Mouse (Mus musculus) lung, embryonic 15.5 days (tissue): Measurements from ENCODE around the gene Kif2a. TPM values are rescaled to one million over a fixed set of nuclear protein-coding genes. Genes with fewer than 3 reads are reported as not detected.

Source experiments
- ATAC-seq: fragments of 200-750 bp; cut with Nextera tagmentation; 2 replicates; pipeline ENCODE4 v1.8.0; 2017; ENCODE audit warnings: moderate number of reproducible peaks, borderline replicate concordance; ENCODE audit not compliant: low FRiP score, low TSS enrichment; ENCODE audit errors: extremely low read depth
- H3K27ac ChIP-seq: fragments of 300-500 bp; sonication (generic); 2 replicates; pipeline ENCODE4 v1.5.1; 2015; ENCODE audit warnings: moderate library complexity, mild to moderate bottlenecking, inconsistent platforms
- H3K27me3 ChIP-seq: fragments of 300-500 bp; sonication (generic); 2 replicates; pipeline ENCODE4 v1.6.1; 2015; ENCODE audit warnings: inconsistent platforms
- H3K36me3 ChIP-seq: fragments of 300-500 bp; sonication (generic); 2 replicates; pipeline ENCODE4 v1.6.1; 2015; ENCODE audit warnings: inconsistent platforms
- H3K4me1 ChIP-seq: fragments of 300-500 bp; sonication (generic); 2 replicates; pipeline ENCODE4 v1.6.1; 2015; ENCODE audit warnings: inconsistent platforms
- H3K4me2 ChIP-seq: fragments of 300-500 bp; sonication (generic); 2 replicates; pipeline ENCODE4 v1.6.1; 2015; ENCODE audit warnings: inconsistent platforms, mild to moderate bottlenecking, moderate library complexity
- H3K4me3 ChIP-seq: fragments of 300-500 bp; sonication (generic); 2 replicates; pipeline ENCODE4 v1.5.1; 2015; ENCODE audit warnings: mild to moderate bottlenecking, inconsistent platforms
- H3K9ac ChIP-seq: fragments of 300-500 bp; sonication (generic); 2 replicates; pipeline ENCODE4 v1.6.1; 2015; ENCODE audit warnings: inconsistent platforms
- H3K9me3 ChIP-seq: fragments of 300-500 bp; sonication (generic); 2 replicates; pipeline ENCODE4 v1.6.1; 2016; ENCODE audit warnings: inconsistent platforms
- WGBS: fragments of 180-500 bp; shearing (Covaris S2); methylation state at CpG from one replicate; pipeline ENCODE4 v1.1.7; 2015; 5-methylcytosine and 5-hydroxymethylcytosine counted together
- polyA plus RNA-seq: library from polyadenylated mRNA; unstranded; fragments of >200 nt; fragmentation: Nextera tagmentation; extraction: Ambion mirVana; gene quantifications from 2 replicates; pipeline ENCODE4 v1.2.1, GENCODE M21; 2015

The Kif2a gene
- polyA plus RNA-seq, 1 experiment from 2014 or later, result 23.3 TPM

GRCm38 (mm10) chr13:107042551-107042950 is 20.6 kb upstream of the Kif2a start:
- no peaks in the 10 kb centered on the region for H3K36me3 ChIP-seq
- no peak overlapping the region for H3K9ac ChIP-seq
- no peaks in the 10 kb centered on the region for H3K9me3 ChIP-seq
- WGBS, result 81% methylated on average over 6 of the region's 6 CpGs
- no peak overlapping the region for H3K27ac ChIP-seq
- no peaks in the 10 kb centered on the region for H3K27me3 ChIP-seq
- no peak overlapping the region for H3K4me3 ChIP-seq
- H3K4me1 ChIP-seq, result peaks cover 4% of the 10 kb centered on the region; the same call in 1 of the 2 replicates
- no peak for ATAC-seq
- no peak overlapping the region for H3K4me2 ChIP-seq

- no peak for ATAC-seq
- Histone ChIP-seq H3K4me2 (no peak overlapping the region), H3K4me1 (peaks cover 4% of the 10 kb centered on the region; the same call in 1 of the 2 replicates), H3K27me3 (no peaks in the 10 kb centered on the region), H3K36me3 (no peaks in the 10 kb centered on the region), H3K9me3 (no peaks in the 10 kb centered on the region), H3K4me3 (no peak overlapping the region), H3K9ac (no peak overlapping the region), H3K27ac (no peak overlapping the region)
- WGBS, result 63% methylated on average over 4 of the region's 4 CpGs
Measured at GRCm38 (mm10) chr13:107039493-107039892, 17.6 kb upstream of the Kif2a start.

DNA sequence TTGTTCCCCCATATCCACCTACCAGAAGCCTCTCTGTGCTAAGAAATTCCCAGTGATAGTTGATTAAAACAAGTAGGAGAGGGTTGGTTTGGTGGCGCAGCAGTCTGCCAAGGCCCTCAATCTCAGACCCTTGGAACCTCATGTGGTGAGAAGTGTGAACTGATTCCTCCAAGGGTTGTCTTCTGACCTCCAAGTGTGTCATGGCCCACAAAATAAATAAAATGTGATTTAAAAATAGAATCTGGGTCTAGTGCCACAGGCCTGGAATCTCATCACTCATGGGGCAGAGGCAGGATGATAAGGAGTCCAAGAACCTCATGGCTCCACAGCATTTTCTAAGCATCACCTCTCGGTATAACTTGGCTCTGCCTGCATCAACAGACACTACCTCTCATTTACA is 16.4 kb upstream of the Kif2a start:
- Histone ChIP-seq H3K27ac (no peak overlapping the region), H3K4me3 (no peak overlapping the region), H3K4me1 (no peaks in the 10 kb centered on the region), H3K9me3 (no peaks in the 10 kb centered on the region), H3K4me2 (no peak overlapping the region), H3K36me3 (no peaks in the 10 kb centered on the region), H3K27me3 (no peaks in the 10 kb centered on the region), H3K9ac (no peak overlapping the region)
- WGBS, result 50% methylated on average over 2 of the region's 2 CpGs
- ATAC-seq, result no peak

GRCm38 (mm10) chr13:107035511-107036113 is 13.7 kb upstream of the Kif2a start:
- Histone ChIP-seq H3K36me3 (no peaks in the 10 kb centered on the region), H3K4me2 (no peak overlapping the region), H3K4me1 (no peaks in the 10 kb centered on the region), H3K9me3 (no peaks in the 10 kb centered on the region), H3K27me3 (no peaks in the 10 kb centered on the region), H3K4me3 (no peak overlapping the region), H3K27ac (no peak overlapping the region), H3K9ac (no peak overlapping the region)
- WGBS, result 58% methylated on average over 3 of the region's 3 CpGs
- no peak for ATAC-seq

DNA sequence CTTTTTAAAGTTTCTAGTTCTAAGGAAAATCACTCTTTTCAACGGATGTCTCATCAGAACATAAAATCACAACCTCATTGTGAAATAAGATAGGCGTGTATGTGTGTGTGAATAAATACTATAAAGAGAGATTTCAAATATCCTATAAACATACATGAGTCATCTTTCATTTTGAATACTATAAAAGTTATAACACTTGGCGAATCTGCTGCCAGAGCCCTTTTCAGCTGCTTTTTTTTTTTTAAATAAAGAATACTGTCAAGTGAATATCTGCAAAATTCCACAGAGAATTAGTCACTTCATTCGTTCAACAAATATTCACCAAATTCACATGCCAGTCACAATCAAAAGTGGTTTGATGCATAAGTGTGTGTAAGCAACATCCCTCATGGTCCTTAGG is 13.2 kb upstream of the Kif2a start:
- no peaks in the 10 kb centered on the region for H3K27me3 ChIP-seq
- no peak overlapping the region for H3K4me3 ChIP-seq
- no peak overlapping the region for H3K27ac ChIP-seq
- H3K36me3 ChIP-seq, result no peaks in the 10 kb centered on the region
- ATAC-seq, result no peak
- no peaks in the 10 kb centered on the region for H3K4me1 ChIP-seq
- no peak overlapping the region for H3K9ac ChIP-seq
- no peak overlapping the region for H3K4me2 ChIP-seq
- H3K9me3 ChIP-seq, result no peaks in the 10 kb centered on the region
- 71% methylated on average over 4 of the region's 4 CpGs for WGBS

GRCm38 (mm10) chr13:107034028-107034920 is 12.3 kb upstream of the Kif2a start:
- H3K4me2 ChIP-seq, result no peak overlapping the region
- ATAC-seq, result no peak
- no peak overlapping the region for H3K27ac ChIP-seq
- no peaks in the 10 kb centered on the region for H3K36me3 ChIP-seq
- H3K9ac ChIP-seq, result no peak overlapping the region
- no peak overlapping the region for H3K4me3 ChIP-seq
- 45% methylated on average over 1 of the region's 1 CpGs for WGBS
- no peaks in the 10 kb centered on the region for H3K4me1 ChIP-seq
- H3K27me3 ChIP-seq, result no peaks in the 10 kb centered on the region
- no peaks in the 10 kb centered on the region for H3K9me3 ChIP-seq

DNA sequence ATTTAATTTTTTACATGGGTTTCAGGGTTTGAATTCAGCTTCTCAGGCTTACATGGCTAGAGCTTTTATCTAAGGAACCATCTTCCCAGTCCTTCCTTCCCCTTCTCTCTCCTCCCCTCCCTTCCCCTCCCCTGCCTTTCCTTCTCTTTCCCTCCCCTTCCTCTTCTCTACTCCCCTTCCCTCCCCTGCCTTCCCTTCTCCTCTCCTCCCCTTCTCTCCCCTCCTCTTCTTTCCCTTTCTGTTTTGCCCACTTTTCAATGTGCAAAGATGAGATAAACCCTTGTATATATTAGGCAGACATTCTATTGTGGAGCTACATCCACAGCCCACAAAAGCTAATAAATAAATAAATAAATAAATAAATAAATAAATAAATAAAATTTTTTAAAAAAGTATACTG is 9.3 kb upstream of the Kif2a start:
- no peak overlapping the region for H3K4me2 ChIP-seq
- H3K27me3 ChIP-seq, result no peaks in the 10 kb centered on the region
- H3K4me1 ChIP-seq, result no peaks in the 10 kb centered on the region
- no peaks in the 10 kb centered on the region for H3K9me3 ChIP-seq
- no peak overlapping the region for H3K27ac ChIP-seq
- no peak overlapping the region for H3K4me3 ChIP-seq
- no peak overlapping the region for H3K9ac ChIP-seq
- no peaks in the 10 kb centered on the region for H3K36me3 ChIP-seq
- ATAC-seq, result no peak

GRCm38 (mm10) chr13:107027218-107027617 is 5.3 kb upstream of the Kif2a start:
- no peak overlapping the region for H3K4me2 ChIP-seq
- H3K9me3 ChIP-seq, result no peaks in the 10 kb centered on the region
- 0 out of 2 replicates have a peak, but pooled peaks cover 4% of the 10 kb centered on the region for H3K4me1 ChIP-seq
- H3K27ac ChIP-seq, result no peak overlapping the region
- H3K4me3 ChIP-seq, result no peak overlapping the region
- no peaks in the 10 kb centered on the region for H3K36me3 ChIP-seq
- no peak for ATAC-seq
- 84% methylated on average over 4 of the region's 4 CpGs for WGBS
- no peaks in the 10 kb centered on the region for H3K27me3 ChIP-seq
- no peak overlapping the region for H3K9ac ChIP-seq

- no peak overlapping the region for H3K9ac ChIP-seq
- H3K27me3 ChIP-seq, result no peaks in the 10 kb centered on the region
- H3K4me1 ChIP-seq, result 0 out of 2 replicates have a peak, but pooled peaks cover 4% of the 10 kb centered on the region
- H3K4me2 ChIP-seq, result no peak overlapping the region
- no peaks in the 10 kb centered on the region for H3K36me3 ChIP-seq
- WGBS, result 57% methylated on average over 3 of the region's 3 CpGs
- no peak overlapping the region for H3K4me3 ChIP-seq
- H3K9me3 ChIP-seq, result no peaks in the 10 kb centered on the region
- no peak overlapping the region for H3K27ac ChIP-seq
- no peak for ATAC-seq
Measured at GRCm38 (mm10) chr13:107025663-107026062, 3.7 kb upstream of the Kif2a start.

- Histone ChIP-seq H3K4me2 (peak overlapping the region; percentile 63), H3K27ac (peak overlapping the region; percentile 94), H3K9ac (peak overlapping the region; percentile 94), H3K4me3 (peak overlapping the region; percentile 97), H3K27me3 (no peaks in the 10 kb centered on the region), H3K4me1 (peaks cover 17% of the 10 kb centered on the region; the same call in 1 of the 2 replicates), H3K9me3 (no peaks in the 10 kb centered on the region), H3K36me3 (no peaks in the 10 kb centered on the region)
- peak; percentile 97 for ATAC-seq
- WGBS, result 2% methylated on average over 66 of the region's 97 CpGs
Measured at GRCm38 (mm10) chr13:107022266-107023171, 593 bp upstream of the Kif2a start.

GRCm38 (mm10) chr13:107019443-107019842 is 2.5 kb downstream of the Kif2a start:
- WGBS, result 59% methylated on average over 2 of the region's 2 CpGs
- no peaks in the 10 kb centered on the region for H3K27me3 ChIP-seq
- H3K9me3 ChIP-seq, result no peaks in the 10 kb centered on the region
- H3K4me2 ChIP-seq, result no peak overlapping the region
- no peak overlapping the region for H3K27ac ChIP-seq
- peaks cover 20% of the 10 kb centered on the region; the same call in 1 of the 2 replicates for H3K4me1 ChIP-seq
- no peak for ATAC-seq
- H3K4me3 ChIP-seq, result no peak overlapping the region
- no peaks in the 10 kb centered on the region for H3K36me3 ChIP-seq
- H3K9ac ChIP-seq, result no peak overlapping the region
